Mouse (Mus musculus) testis, adult 2 months (tissue): ENCODE data around the gene St7.

Source experiments
- CTCF ChIP-seq: fragments of 200-500 bp; IDR thresholded peaks from 2 replicates; pipeline ENCODE4 v1.5.1; 2012; ENCODE audit warnings: low read depth, mild to moderate bottlenecking, inconsistent platforms, low read length, moderate library complexity; ENCODE audit not compliant: control insufficient read depth, insufficient read depth, insufficient replicate concordance
- POLR2A ChIP-seq: fragments of 200-500 bp; IDR thresholded peaks from 2 replicates; pipeline ENCODE4 v1.6.1; 2012; ENCODE audit warnings: low read depth, mild to moderate bottlenecking, inconsistent platforms, low read length, moderate library complexity; ENCODE audit not compliant: control insufficient read depth

DNA sequence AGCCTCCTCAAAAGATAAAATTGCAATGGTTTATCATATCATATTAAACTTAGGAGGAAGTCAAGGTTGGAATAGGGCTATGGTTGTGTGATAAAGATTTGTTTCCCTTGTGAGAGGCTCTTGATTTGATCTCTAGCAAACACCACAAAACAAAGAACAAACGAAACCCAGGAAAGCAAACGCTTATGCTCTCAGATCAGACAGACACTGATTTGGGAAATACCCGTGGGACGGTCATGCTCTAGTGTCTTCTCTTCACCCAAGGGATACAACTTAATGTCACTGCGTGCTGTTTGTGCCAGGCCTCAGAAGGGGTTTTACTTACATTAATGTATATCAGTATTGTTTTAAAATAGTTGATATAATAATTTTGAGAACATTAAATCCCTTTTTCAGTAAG, 91.8 kb downstream of the St7 start:
- no peak for TF ChIP-seq CTCF
- no peak for TF ChIP-seq POLR2A
